Mouse (Mus musculus): ENCODE results near the gene Tpk1.

DNA sequence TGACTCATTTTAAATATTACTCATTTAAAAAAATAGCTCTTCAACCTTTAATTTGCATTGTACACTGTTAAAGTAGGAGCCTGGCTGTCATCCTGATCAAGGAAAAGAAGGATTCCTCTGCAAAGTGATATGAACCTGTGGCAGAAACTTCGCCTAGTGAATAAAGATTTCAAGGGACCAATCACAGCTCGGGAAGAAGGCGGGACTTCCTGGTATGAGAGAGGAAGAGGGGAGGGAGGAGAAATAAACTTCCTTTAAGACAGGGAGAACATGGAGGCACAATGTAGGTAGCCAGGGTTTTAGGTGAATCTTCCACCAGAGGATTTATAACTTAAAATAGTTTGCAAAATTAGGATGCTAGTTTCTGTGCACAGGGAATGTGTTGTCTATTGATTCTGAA lies 223.9 kb downstream of the Tpk1 start:
- no peak for TF ChIP-seq POLR2A (IDR thresholded peaks at IDR 0.05; ENCODE audit: extremely low read depth, insufficient read depth, low read length)
- TF ChIP-seq CTCF (IDR thresholded peaks at IDR 0.05; ENCODE audit: extremely low read depth, insufficient read depth, low read length) = no peak

Measured in cortical plate, adult 2 months (tissue).